Mouse (Mus musculus): ENCODE measurements around the gene Snx25. TPM values are rescaled to one million over a fixed set of nuclear protein-coding genes. Genes with fewer than 3 reads are reported as not detected.
A peak's percentile ranks its signal among the peaks of the same experiment; 100 is the strongest.

The Snx25 gene
- total and polyA plus RNA-seq, 2 experiments from 2014 or later: 10.5 to 50.3 TPM

DNA sequence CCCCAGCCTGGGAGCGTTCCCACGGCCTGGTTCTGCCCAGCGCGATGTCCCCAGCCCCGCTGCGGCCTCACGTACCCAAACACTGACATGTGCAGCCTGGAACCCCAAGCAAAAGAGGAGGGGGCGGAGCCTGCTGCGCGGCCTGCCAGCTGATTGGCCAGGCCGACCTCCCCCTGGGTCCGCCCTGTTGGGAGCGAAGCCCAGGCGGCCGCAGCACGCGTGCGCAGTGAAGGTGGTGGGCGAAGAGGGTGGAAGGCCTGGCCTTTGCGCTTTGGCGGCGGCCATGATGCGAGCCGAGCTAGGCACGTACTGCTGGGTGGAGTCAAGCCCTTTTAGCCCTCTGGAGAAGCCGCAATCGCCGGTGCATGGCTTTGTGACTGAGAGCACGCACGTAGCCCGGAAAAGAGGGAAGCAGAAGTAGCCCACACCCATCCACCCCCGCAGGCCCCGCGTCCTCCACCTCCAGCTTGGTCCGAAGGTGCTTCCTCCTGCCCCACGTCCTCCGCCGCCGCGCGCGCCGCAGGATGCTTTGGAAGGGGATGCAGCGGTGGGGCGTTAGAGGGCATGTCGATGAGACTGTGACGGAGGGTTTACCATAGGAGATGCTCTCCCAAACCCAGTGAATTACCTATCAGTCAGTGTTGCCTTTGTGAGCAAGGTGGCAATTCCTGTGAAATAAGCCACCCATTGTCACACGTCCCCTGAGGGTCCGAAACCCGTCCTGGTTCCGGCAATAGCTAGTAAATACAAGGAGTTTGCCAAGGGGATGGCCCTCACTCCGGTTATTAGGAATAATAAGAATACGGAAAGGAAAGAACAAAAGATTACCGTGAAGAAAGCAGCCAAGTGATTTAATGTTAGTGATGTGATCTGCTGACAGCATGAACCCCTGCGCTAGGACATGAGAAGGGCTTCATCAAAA, 151.9 kb downstream of the Snx25 start:
- Histone ChIP-seq H3K9ac (replicated peaks; ENCODE audit: low read length, poor library complexity, severe bottlenecking) (peak overlapping the region; percentile 82), H3K9me3 (ENCODE audit: low read length) (no peaks in the 10 kb centered on the region), H3K4me2 (ENCODE audit: low read depth, low read length, poor library complexity, severe bottlenecking) (peak overlapping the region; percentile 94), H3K27me3 (ENCODE audit: insufficient read depth, low read length) (no peaks in the 10 kb centered on the region), H3K27ac (ENCODE audit: low read depth, low read length) (peak overlapping the region; percentile 99), H3K4me3 (ENCODE audit: low read depth, low read length) (peak overlapping the region; percentile 58), H3K36me3 (ENCODE audit: insufficient read depth, low read length) (peaks cover 4% of the 10 kb centered on the region; the same call in 1 of the 2 replicates), H3K4me1 (ENCODE audit: insufficient read depth, low read length) (peaks cover 6% of the 10 kb centered on the region; the same call in 1 of the 2 replicates)
- peak; percentile 98 for DNase-seq (ENCODE audit: low spot score)
- peak; percentile 99 for ATAC-seq (ENCODE audit: low FRiP score)
- WGBS: 2% methylated on average over 54 of the region's 55 CpGs
- TF ChIP-seq CTCF (IDR thresholded peaks at IDR 0.05): no peak; the same call in none of the 2 replicates

DNA sequence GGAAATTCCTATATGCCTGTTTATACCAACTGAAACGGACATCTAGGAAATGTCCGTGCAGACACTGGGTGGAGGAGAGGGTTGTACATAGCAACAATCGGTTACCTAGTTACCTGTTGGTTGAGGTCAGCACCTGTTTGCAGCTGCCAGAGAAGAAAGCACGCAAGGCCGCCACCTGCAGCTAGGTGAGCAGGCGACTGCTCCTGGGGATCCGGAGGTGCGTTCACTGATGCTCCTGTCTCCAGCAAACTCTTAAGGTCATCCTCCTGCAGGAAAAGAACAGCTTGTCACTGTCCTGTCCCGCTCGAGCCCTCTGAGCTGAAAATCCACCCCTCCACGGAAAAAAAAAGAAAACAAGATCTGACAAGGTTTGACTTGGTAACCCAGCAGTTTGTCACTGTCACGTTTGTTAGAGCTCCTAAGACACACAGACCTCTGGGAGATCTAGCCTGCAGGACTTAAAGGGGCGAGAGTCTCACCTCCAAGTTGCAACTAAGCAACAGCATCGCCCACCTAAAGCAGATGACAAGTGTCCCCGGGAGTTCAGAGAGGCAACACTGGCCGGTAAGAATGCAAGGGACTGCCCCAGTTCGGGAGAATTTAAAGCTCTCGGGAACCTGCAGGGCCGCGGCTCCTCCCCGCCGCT, 152.7 kb downstream of the Snx25 start, which contains the start of gene Lrp2bp:
Lrp2bp (plus strand) TSS at position 166 of the 646 bp plus-strand sequence.
- Histone ChIP-seq H3K4me1 (ENCODE audit: insufficient read depth, low read length) (peaks cover 6% of the 10 kb centered on the region; the same call in 1 of the 2 replicates), H3K27me3 (ENCODE audit: insufficient read depth, low read length) (no peaks in the 10 kb centered on the region), H3K9me3 (ENCODE audit: low read length) (no peaks in the 10 kb centered on the region), H3K27ac (ENCODE audit: low read depth, low read length) (peak within 1 kb of the TSS; percentile 99), H3K4me2 (ENCODE audit: low read depth, low read length, poor library complexity, severe bottlenecking) (peak within 1 kb of the TSS; percentile 94), H3K4me3 (ENCODE audit: low read depth, low read length) (peak within 1 kb of the TSS; percentile 58), H3K9ac (replicated peaks; ENCODE audit: low read length, poor library complexity, severe bottlenecking) (peak within 1 kb of the TSS; percentile 82), H3K36me3 (ENCODE audit: insufficient read depth, low read length) (peaks cover 4% of the 10 kb centered on the region; the same call in 1 of the 2 replicates)
- ATAC-seq (ENCODE audit: low FRiP score) (0 out of 2 replicates have a peak, but pooled peaks have one; percentile 4), DNase-seq (ENCODE audit: low spot score) (peak; percentile 5)
- TF ChIP-seq CTCF (IDR thresholded peaks at IDR 0.05): peak; percentile 31; the same call in 1 of the 2 replicates
- 1% methylated on average over 22 of the region's 22 CpGs for WGBS

DNA sequence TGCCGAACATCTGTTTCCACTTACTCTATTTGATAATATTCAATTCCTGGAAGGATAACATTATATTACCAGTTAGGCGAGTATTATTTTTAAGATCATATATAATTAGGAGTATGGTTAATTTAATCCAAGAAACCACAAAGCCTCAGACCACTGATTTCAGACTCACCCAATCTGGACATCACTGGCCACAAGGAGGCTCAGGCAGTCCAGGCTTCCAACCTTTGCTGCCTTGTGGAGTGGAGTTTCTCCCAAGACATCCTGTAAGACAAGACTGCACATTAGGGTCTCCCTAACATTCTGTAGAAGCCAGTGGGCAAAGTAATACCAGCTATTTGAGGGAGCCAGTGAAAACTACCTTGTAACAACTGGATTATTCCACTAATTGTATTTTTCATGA, 153.7 kb downstream of the Snx25 start:
- DNase-seq (ENCODE audit: low spot score): no peak
- Histone ChIP-seq H3K27ac (ENCODE audit: low read depth, low read length) (no peak overlapping the region), H3K27me3 (ENCODE audit: insufficient read depth, low read length) (no peaks in the 10 kb centered on the region), H3K4me2 (ENCODE audit: low read depth, low read length, poor library complexity, severe bottlenecking) (peak overlapping the region; percentile 94; the same call in 1 of the 2 replicates), H3K4me3 (ENCODE audit: low read depth, low read length) (no peak overlapping the region), H3K4me1 (ENCODE audit: insufficient read depth, low read length) (peaks cover 6% of the 10 kb centered on the region; the same call in 1 of the 2 replicates), H3K9ac (replicated peaks; ENCODE audit: low read length, poor library complexity, severe bottlenecking) (no peak overlapping the region), H3K36me3 (ENCODE audit: insufficient read depth, low read length) (peaks cover 4% of the 10 kb centered on the region; the same call in 1 of the 2 replicates), H3K9me3 (ENCODE audit: low read length) (no peaks in the 10 kb centered on the region)
- WGBS: 84% methylated on average over 2 of the region's 2 CpGs
- ATAC-seq (ENCODE audit: low FRiP score): no peak
- TF ChIP-seq CTCF (IDR thresholded peaks at IDR 0.05): peak; percentile 53

DNA sequence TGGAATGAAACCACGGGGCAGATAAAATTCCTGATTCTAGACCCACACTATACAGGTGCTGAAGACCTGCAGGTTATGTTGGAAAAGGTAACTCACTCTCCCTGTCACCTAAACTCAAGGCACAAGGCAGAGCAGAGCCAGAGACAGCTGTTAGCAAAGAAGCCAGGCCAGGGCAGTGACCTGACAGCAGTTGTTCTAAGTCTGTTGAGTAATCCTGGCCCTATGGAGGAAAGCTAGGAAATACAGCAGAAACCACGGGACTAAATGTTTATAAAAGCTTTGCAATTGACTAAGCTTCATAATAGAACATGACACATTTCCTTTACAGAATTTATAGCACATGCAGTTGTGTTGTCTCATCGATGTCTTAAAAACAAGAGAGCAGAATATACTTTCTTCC, 156.4 kb downstream of the Snx25 start:
- Histone ChIP-seq H3K36me3 (ENCODE audit: insufficient read depth, low read length) (peaks cover 4% of the 10 kb centered on the region; the same call in 1 of the 2 replicates), H3K4me2 (ENCODE audit: low read depth, low read length, poor library complexity, severe bottlenecking) (no peak overlapping the region), H3K27me3 (ENCODE audit: insufficient read depth, low read length) (no peaks in the 10 kb centered on the region), H3K4me3 (ENCODE audit: low read depth, low read length) (no peak overlapping the region), H3K4me1 (ENCODE audit: insufficient read depth, low read length) (peaks cover 6% of the 10 kb centered on the region; the same call in 1 of the 2 replicates), H3K9me3 (ENCODE audit: low read length) (no peaks in the 10 kb centered on the region), H3K27ac (ENCODE audit: low read depth, low read length) (no peak overlapping the region), H3K9ac (replicated peaks; ENCODE audit: low read length, poor library complexity, severe bottlenecking) (no peak overlapping the region)
- DNase-seq (ENCODE audit: low spot score) (no peak), ATAC-seq (ENCODE audit: low FRiP score) (no peak)
- 93% methylated on average over 3 of the region's 3 CpGs for WGBS
- TF ChIP-seq CTCF (IDR thresholded peaks at IDR 0.05): no peak

DNA sequence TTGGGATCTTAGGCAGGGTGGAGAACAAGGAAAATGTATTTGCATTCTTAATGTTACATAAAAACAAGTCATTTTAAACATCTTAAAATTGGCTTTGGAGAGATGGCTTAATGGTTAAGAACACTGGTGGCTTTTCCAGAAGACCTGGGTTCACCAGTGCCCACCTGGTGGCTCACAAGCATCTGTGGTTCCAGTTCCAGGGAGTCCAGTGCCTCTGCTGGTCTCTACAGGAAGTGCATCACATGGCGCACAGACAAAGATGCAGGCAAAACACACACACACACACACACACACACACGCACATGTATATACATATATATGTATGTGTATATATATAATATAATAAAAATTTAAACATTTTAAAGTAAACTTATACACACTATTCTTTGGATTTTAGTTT, 157.8 kb downstream of the Snx25 start:
- no peak for DNase-seq (ENCODE audit: low spot score)
- Histone ChIP-seq H3K9me3 (ENCODE audit: low read length) (no peaks in the 10 kb centered on the region), H3K36me3 (ENCODE audit: insufficient read depth, low read length) (peaks cover 7% of the 10 kb centered on the region; the same call in 1 of the 2 replicates), H3K27ac (ENCODE audit: low read depth, low read length) (no peak overlapping the region), H3K4me2 (ENCODE audit: low read depth, low read length, poor library complexity, severe bottlenecking) (no peak overlapping the region), H3K4me3 (ENCODE audit: low read depth, low read length) (no peak overlapping the region), H3K9ac (replicated peaks; ENCODE audit: low read length, poor library complexity, severe bottlenecking) (no peak overlapping the region), H3K4me1 (ENCODE audit: insufficient read depth, low read length) (0 out of 2 replicates have a peak, but pooled peaks cover 5% of the 10 kb centered on the region), H3K27me3 (ENCODE audit: insufficient read depth, low read length) (no peaks in the 10 kb centered on the region)
- ATAC-seq (ENCODE audit: low FRiP score): no peak
- peak; percentile 45 for TF ChIP-seq CTCF (IDR thresholded peaks at IDR 0.05)
- WGBS: 93% methylated on average over 2 of the region's 2 CpGs
